Mouse (Mus musculus): Measurements from ENCODE around the gene Arhgef28.

Gene Arhgef28

GRCm38 (mm10) chr13:97919590-97919989 is 286.6 kb downstream of the Arhgef28 start:
- no peak for DNase-seq (ENCODE audit: low read depth, low spot score)

GRCm38 (mm10) chr13:97918117-97918900 is 287.9 kb downstream of the Arhgef28 start:
- DNase-seq (ENCODE audit: low read depth, low spot score), result no peak

- DNase-seq (ENCODE audit: low read depth, low spot score), result no peak
Measured at GRCm38 (mm10) chr13:97911013-97911412, 295.2 kb downstream of the Arhgef28 start.

GRCm38 (mm10) chr13:97902821-97903220 is 303.4 kb downstream of the Arhgef28 start:
- no peak for DNase-seq (ENCODE audit: low read depth, low spot score)

GRCm38 (mm10) chr13:97900380-97900758 is 305.9 kb downstream of the Arhgef28 start:
- no peak for DNase-seq (ENCODE audit: low read depth, low spot score)

- no peak for DNase-seq (ENCODE audit: low read depth, low spot score)
Measured at GRCm38 (mm10) chr13:97899604-97900379, 306.4 kb downstream of the Arhgef28 start.

- no peak for DNase-seq (ENCODE audit: low read depth, low spot score)
Measured at GRCm38 (mm10) chr13:97898590-97898989, 307.6 kb downstream of the Arhgef28 start.

GRCm38 (mm10) chr13:97893031-97893825 is 313.0 kb downstream of the Arhgef28 start:
- no peak for DNase-seq (ENCODE audit: low read depth, low spot score)

GRCm38 (mm10) chr13:97892089-97892884 is 314.0 kb downstream of the Arhgef28 start:
- no peak for DNase-seq (ENCODE audit: low read depth, low spot score)

GRCm38 (mm10) chr13:97888046-97888445 is 318.2 kb downstream of the Arhgef28 start:
- DNase-seq (ENCODE audit: low read depth, low spot score), result no peak

- no peak for DNase-seq (ENCODE audit: low read depth, low spot score)
Measured at GRCm38 (mm10) chr13:97887558-97887957, 318.7 kb downstream of the Arhgef28 start.

- DNase-seq (ENCODE audit: low read depth, low spot score), result no peak
Measured at GRCm38 (mm10) chr13:97883629-97884028, 322.6 kb downstream of the Arhgef28 start.

- no peak for DNase-seq (ENCODE audit: low read depth, low spot score)
Measured at GRCm38 (mm10) chr13:97876450-97876849, 329.8 kb downstream of the Arhgef28 start.

GRCm38 (mm10) chr13:97876031-97876430 is 330.2 kb downstream of the Arhgef28 start:
- DNase-seq (ENCODE audit: low read depth, low spot score), result no peak

GRCm38 (mm10) chr13:97869428-97869827 is 336.8 kb downstream of the Arhgef28 start:
- no peak for DNase-seq (ENCODE audit: low read depth, low spot score)

- DNase-seq (ENCODE audit: low read depth, low spot score), result no peak
Measured at GRCm38 (mm10) chr13:97867322-97867962, 338.8 kb downstream of the Arhgef28 start.

GRCm38 (mm10) chr13:97859071-97859470 is 347.2 kb downstream of the Arhgef28 start:
- DNase-seq (ENCODE audit: low read depth, low spot score), result no peak

GRCm38 (mm10) chr13:97857860-97858259 is 348.4 kb downstream of the Arhgef28 start:
- DNase-seq (ENCODE audit: low read depth, low spot score), result no peak

- no peak for DNase-seq (ENCODE audit: low read depth, low spot score)
Measured at GRCm38 (mm10) chr13:97853356-97853968, 352.8 kb downstream of the Arhgef28 start.
